Mouse (Mus musculus): Measurements from ENCODE around the gene Olfr1511. TPM values are rescaled to one million over a fixed set of nuclear protein-coding genes. Genes with fewer than 3 reads are reported as not detected.
"Not testable (repeated sequence)": the region's sequence is repeated elsewhere in the genome, so short reads cannot be mapped to it uniquely, and the experiment has no call there.

The Olfr1511 gene
- not detected for total RNA-seq (2021)
- long read RNA-seq, experiment 1, result 0 reads
- long read RNA-seq, experiment 2, result 0 reads

GRCm38 (mm10) chr14:52397279-52397678 is at the start of gene Olfr1511:
TSS of gene Olfr1511 (minus strand) at chr14:52397379.
- DNase-seq (ENCODE audit: low spot score in 2 of 2), result no peak

GRCm38 (mm10) chr14:52442690-52443089 is 45.5 kb upstream of the Olfr1511 start, which contains the start of gene Olfr1509:
TSS of gene Olfr1509 (plus strand) at chr14:52442990.
- no peak for TF ChIP-seq CTCF (conservative IDR thresholded peaks at IDR 0.05)
- H3K27ac ChIP-seq, result no peak within 1 kb of the TSS
- no peak within 1 kb of the TSS for H3K4me3 ChIP-seq
- no peak for DNase-seq (ENCODE audit: low spot score in 2 of 2)

More at GRCm38 (mm10) chr14:52397279-52397678, at the start of gene Olfr1511:
- no peak within 1 kb of the TSS for H3K27ac ChIP-seq
- no peak within 1 kb of the TSS for H3K4me3 ChIP-seq
- TF ChIP-seq CTCF (conservative IDR thresholded peaks at IDR 0.05), result no peak

GRCm38 (mm10) chr14:52427686-52428085 is 30.5 kb upstream of the Olfr1511 start:
- no peak for DNase-seq (ENCODE audit: low spot score in 2 of 2)
- H3K27ac ChIP-seq, result no peak overlapping the region
- no peak overlapping the region for H3K4me3 ChIP-seq
- TF ChIP-seq CTCF (conservative IDR thresholded peaks at IDR 0.05), result no peak

GRCm38 (mm10) chr14:52414273-52414672 is 17.1 kb upstream of the Olfr1511 start, which contains the start of gene Olfr1510:
TSS of gene Olfr1510 (minus strand) at chr14:52414373.
- DNase-seq (ENCODE audit: low spot score in 2 of 2), result no peak
- no peak for TF ChIP-seq CTCF (conservative IDR thresholded peaks at IDR 0.05)

GRCm38 (mm10) chr14:52410142-52410919 is 13.2 kb upstream of the Olfr1511 start:
- not testable (repeated sequence) for DNase-seq (ENCODE audit: low spot score in 2 of 2); H3K27ac ChIP-seq; H3K4me3 ChIP-seq

More at GRCm38 (mm10) chr14:52414273-52414672, 17.1 kb upstream of the Olfr1511 start, which contains the start of gene Olfr1510:
- no peak within 1 kb of the TSS for H3K27ac ChIP-seq
- H3K4me3 ChIP-seq, result no peak within 1 kb of the TSS

GRCm38 (mm10) chr14:52390084-52390848 is 6.9 kb downstream of the Olfr1511 start:
- not testable (repeated sequence) for DNase-seq (ENCODE audit: low spot score in 2 of 2); H3K4me3 ChIP-seq; H3K27ac ChIP-seq

- Histone ChIP-seq H3K4me3 (no peak within 1 kb of the TSS), H3K27ac (no peak within 1 kb of the TSS)
- TF ChIP-seq CTCF (conservative IDR thresholded peaks at IDR 0.05), result no peak
- DNase-seq (ENCODE audit: low spot score in 2 of 2), result no peak
Observed at GRCm38 (mm10) chr14:52379068-52379467, 18.1 kb downstream of the Olfr1511 start, which contains the start of gene Olfr1512. TSS of gene Olfr1512 (minus strand) at chr14:52379168.

GRCm38 (mm10) chr14:52368741-52369140 is 28.4 kb downstream of the Olfr1511 start:
- no peak overlapping the region for H3K27ac ChIP-seq
- TF ChIP-seq CTCF (conservative IDR thresholded peaks at IDR 0.05), result no peak
- no peak overlapping the region for H3K4me3 ChIP-seq
- DNase-seq (ENCODE audit: low spot score in 2 of 2), result peak in 1 of 2 experiments; percentile 36

- H3K27ac ChIP-seq, result no peak within 1 kb of the TSS
- H3K4me3 ChIP-seq, result no peak within 1 kb of the TSS
- no peak for TF ChIP-seq CTCF (conservative IDR thresholded peaks at IDR 0.05)
- DNase-seq (ENCODE audit: low spot score in 2 of 2), result no peak
Observed at GRCm38 (mm10) chr14:52356308-52356707, 40.9 kb downstream of the Olfr1511 start, which contains the start of gene Olfr1513. TSS of gene Olfr1513 (minus strand) at chr14:52356408.

Other genes with a start within 250 kb of the Olfr1511 start
- gene Supt16, start 200.0 kb downstream of the Olfr1511 start, total RNA-seq (2021), result 10 to 100 TPM; 53.4 to 53.9 TPM
- 100 to 1,000 TPM; 126 to 138 TPM for gene Chd8, start 139.6 kb downstream of the Olfr1511 start, total RNA-seq (2021)
- gene Tox4, start 118.2 kb downstream of the Olfr1511 start, total RNA-seq (2021), result 10 to 100 TPM; 63.9 to 66.0 TPM
- 10 to 100 TPM; 35.4 to 36.2 TPM for gene Rab2b, start 117.8 kb downstream of the Olfr1511 start, total RNA-seq (2021)
- 10 to 100 TPM; 43.7 to 47.9 TPM for gene Mettl3, start 92.3 kb downstream of the Olfr1511 start, total RNA-seq (2021)
- gene Sall2, start 68.6 kb downstream of the Olfr1511 start, total RNA-seq (2021), result 10 to 100 TPM; 44.5 to 45.3 TPM
- gene Olfr1513, start 41.0 kb downstream of the Olfr1511 start, total RNA-seq (2021), result not detected
- not detected for gene Olfr1512, start 18.2 kb downstream of the Olfr1511 start, total RNA-seq (2021)
- not detected for gene Olfr1510, start 17.0 kb upstream of the Olfr1511 start, total RNA-seq (2021)
- not detected for gene Olfr1509, start 45.6 kb upstream of the Olfr1511 start, total RNA-seq (2021)
- not detected for gene Olfr1508, start 70.1 kb upstream of the Olfr1511 start, total RNA-seq (2021)
- not detected for gene Olfr1507, start 98.4 kb upstream of the Olfr1511 start, total RNA-seq (2021)

All from layer of hippocampus, adult 2 months (tissue).